Mouse (Mus musculus): ENCODE measurements at regions not wholly inside any gene's neighbourhood (a gene's known extent, or its start where the extent isn't known, plus 50 kb on each side); places are given as distances from the start of the nearest gene placed in this dataset.

DNA sequence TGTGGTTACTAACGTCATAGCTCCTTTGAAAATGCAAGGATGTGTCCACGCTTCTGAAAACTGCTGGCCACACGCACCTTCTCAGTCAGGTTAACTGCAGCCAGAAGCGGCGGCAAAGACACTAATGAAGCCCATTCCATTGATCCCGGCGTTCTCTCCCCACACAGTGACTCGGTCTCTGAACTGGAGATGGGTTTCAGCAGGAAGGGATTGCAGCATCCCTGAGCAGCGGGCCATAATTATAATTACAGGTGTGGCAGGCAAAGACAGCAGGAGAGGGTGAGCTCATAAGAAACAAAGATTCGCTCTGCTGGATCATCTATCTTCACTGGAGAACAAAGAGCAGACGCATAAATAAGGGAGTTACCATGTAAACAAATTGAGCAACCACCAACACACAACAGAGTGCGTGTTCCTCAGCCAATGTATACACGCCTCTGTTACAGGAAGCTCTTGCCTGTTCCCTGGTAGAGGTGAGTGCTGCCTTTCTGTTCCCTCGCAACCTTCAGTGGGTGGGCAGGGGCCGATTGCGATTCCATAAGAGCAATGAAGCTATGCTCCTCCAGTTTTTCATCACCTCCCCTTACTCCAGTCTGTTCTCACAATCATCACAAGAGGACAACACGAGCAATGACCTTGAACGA is 71.9 kb upstream of the Cerkl start:
- TF ChIP-seq CTCF (conservative IDR thresholded peaks at IDR 0.05; ENCODE audit: insufficient read depth, insufficient read length, low read depth, low read length) = no peak
- TF ChIP-seq POLR2A (IDR thresholded peaks at IDR 0.05; ENCODE audit: low read depth, low read length) = no peak
